Mouse (Mus musculus): ENCODE measurements around the gene Rgs14. TPM values are rescaled to one million over a fixed set of nuclear protein-coding genes. Genes with fewer than 3 reads are reported as not detected.

The Rgs14 gene
- polyA plus RNA-seq (2012; ENCODE audit: low replicate concordance): 59.4 and 65.0 TPM in 2 replicates

GRCm38 (mm10) chr13:55369531-55370114 is at the start of gene Rgs14:
Gene Rgs14, plus strand, starts transcription at chr13:55369732.

GRCm38 (mm10) chr13:55319931-55320533 is 49.5 kb upstream of the Rgs14 start, which contains the start of gene Prelid1:
Gene Prelid1, plus strand, starts transcription at chr13:55320500.

GRCm38 (mm10) chr13:55321434-55322129 is 48.0 kb upstream of the Rgs14 start, which contains the start of gene Rab24:
Gene Rab24, minus strand, starts transcription at chr13:55321946.

GRCm38 (mm10) chr13:55329683-55330566 is 39.6 kb upstream of the Rgs14 start, which contains the start of gene Mxd3:
Gene Mxd3, minus strand, starts transcription at chr13:55329823.

GRCm38 (mm10) chr13:55362453-55363060 is 7.0 kb upstream of the Rgs14 start, which contains the start of gene Lman2:
Gene Lman2, minus strand, starts transcription at chr13:55362783.

GRCm38 (mm10) chr13:55398088-55398487 is 28.6 kb downstream of the Rgs14 start, which contains the start of gene Slc34a1:
Gene Slc34a1, plus strand, starts transcription at chr13:55398187.

GRCm38 (mm10) chr13:55414743-55415380 is 45.3 kb downstream of the Rgs14 start, which contains the start of gene Pfn3:
Gene Pfn3, minus strand, starts transcription at chr13:55415232.

GRCm38 (mm10) chr13:55426613-55427012 is 57.1 kb downstream of the Rgs14 start, which contains the start of gene F12:
Gene F12, minus strand, starts transcription at chr13:55426793.

Other genes with a start within 250 kb of the Rgs14 start
- not detected in 2 replicates for gene Gm17617, start 236.2 kb upstream of the Rgs14 start, polyA plus RNA-seq (2012; ENCODE audit: low replicate concordance)
- 0.08 TPM in 1 of 2 replicates, not detected in the other for gene Fgfr4, start 217.1 kb upstream of the Rgs14 start, polyA plus RNA-seq (2012; ENCODE audit: low replicate concordance)
- 20.4 and 23.9 TPM in 2 replicates for gene Nsd1, start 159.9 kb upstream of the Rgs14 start, polyA plus RNA-seq (2012; ENCODE audit: low replicate concordance)
- gene Prelid1, start 49.2 kb upstream of the Rgs14 start, polyA plus RNA-seq (2012; ENCODE audit: low replicate concordance): 229 and 294 TPM in 2 replicates
- gene Rab24, start 47.8 kb upstream of the Rgs14 start, polyA plus RNA-seq (2012; ENCODE audit: low replicate concordance): 89.1 and 111 TPM in 2 replicates
- gene Mxd3, start 39.9 kb upstream of the Rgs14 start, polyA plus RNA-seq (2012; ENCODE audit: low replicate concordance): 5.3 and 15.9 TPM in 2 replicates
- gene Lman2, start 6.9 kb upstream of the Rgs14 start, polyA plus RNA-seq (2012; ENCODE audit: low replicate concordance): 49.6 and 89.4 TPM in 2 replicates
- gene Slc34a1, start 28.5 kb downstream of the Rgs14 start, polyA plus RNA-seq (2012; ENCODE audit: low replicate concordance): 0.49 and 0.69 TPM in 2 replicates
- gene Pfn3, start 45.5 kb downstream of the Rgs14 start, polyA plus RNA-seq (2012; ENCODE audit: low replicate concordance): not detected in 2 replicates
- 0.29 TPM in 2 replicates for gene F12, start 57.1 kb downstream of the Rgs14 start, polyA plus RNA-seq (2012; ENCODE audit: low replicate concordance)
- gene Grk6, start 75.3 kb downstream of the Rgs14 start, polyA plus RNA-seq (2012; ENCODE audit: low replicate concordance): 242 and 271 TPM in 2 replicates
- 16.2 and 61.9 TPM in 2 replicates for gene Prr7, start 94.5 kb downstream of the Rgs14 start, polyA plus RNA-seq (2012; ENCODE audit: low replicate concordance)
- 7.9 and 12.5 TPM in 2 replicates for gene Dbn1, start 118.4 kb downstream of the Rgs14 start, polyA plus RNA-seq (2012; ENCODE audit: low replicate concordance)
- 67.1 and 113 TPM in 2 replicates for gene Pdlim7, start 143.9 kb downstream of the Rgs14 start, polyA plus RNA-seq (2012; ENCODE audit: low replicate concordance)
- gene Dok3, start 159.6 kb downstream of the Rgs14 start, polyA plus RNA-seq (2012; ENCODE audit: low replicate concordance): 740 and 1,822 TPM in 2 replicates
- gene Ddx41, start 166.9 kb downstream of the Rgs14 start, polyA plus RNA-seq (2012; ENCODE audit: low replicate concordance): 103 and 109 TPM in 2 replicates
- gene Fam193b, start 201.4 kb downstream of the Rgs14 start, polyA plus RNA-seq (2012; ENCODE audit: low replicate concordance): 114 and 272 TPM in 2 replicates
- gene Tmed9, start 204.0 kb downstream of the Rgs14 start, polyA plus RNA-seq (2012; ENCODE audit: low replicate concordance): 85.5 and 140 TPM in 2 replicates
- 29.7 and 36.1 TPM in 2 replicates for gene B4galt7, start 230.2 kb downstream of the Rgs14 start, polyA plus RNA-seq (2012; ENCODE audit: low replicate concordance)